Mouse (Mus musculus) gonadal fat pad, adult 2 months (tissue): ENCODE measurements at regions not wholly inside any gene's neighbourhood (a gene's known extent, or its start where the extent isn't known, plus 50 kb on each side); places are given as distances from the start of the nearest gene placed in this dataset.

Experiments used
- DNase-seq: peaks from one replicate; pipeline ENCODE4 v3.0.0-alpha.2; 2012; ENCODE audit warnings: low read depth

GRCm38 (mm10) chr1:186505051-186505711 lies 200.6 kb downstream of the Tgfb2 start:
- DNase-seq = no peak

GRCm38 (mm10) chr1:186501726-186502125 lies 204.1 kb downstream of the Tgfb2 start:
- DNase-seq = no peak

GRCm38 (mm10) chr1:186497872-186498271 lies 207.9 kb downstream of the Tgfb2 start:
- no peak for DNase-seq

- no peak for DNase-seq
These were observed 208.5 kb downstream of the Tgfb2 start for GRCm38 (mm10) chr1:186497333-186497732.

GRCm38 (mm10) chr1:186494411-186494783 lies 211.4 kb downstream of the Tgfb2 start:
- DNase-seq = no peak

GRCm38 (mm10) chr1:186493664-186494410 lies 212.0 kb downstream of the Tgfb2 start:
- DNase-seq = no peak

GRCm38 (mm10) chr1:186482177-186482576 lies 223.6 kb downstream of the Tgfb2 start:
- DNase-seq = no peak

- DNase-seq = no peak
These were observed 225.8 kb downstream of the Tgfb2 start for GRCm38 (mm10) chr1:186480019-186480418.

- DNase-seq = no peak
These were observed 227.2 kb downstream of the Tgfb2 start for GRCm38 (mm10) chr1:186478428-186479238.

GRCm38 (mm10) chr1:186474844-186475243 lies 230.9 kb downstream of the Tgfb2 start:
- DNase-seq = no peak

GRCm38 (mm10) chr1:186474385-186474784 lies 231.4 kb downstream of the Tgfb2 start:
- no peak for DNase-seq

- DNase-seq = no peak
These were observed 232.8 kb downstream of the Tgfb2 start for GRCm38 (mm10) chr1:186472955-186473354.

- DNase-seq = no peak
These were observed 240.3 kb downstream of the Tgfb2 start for GRCm38 (mm10) chr1:186465526-186465925.

GRCm38 (mm10) chr1:186460742-186461141 lies 245.0 kb downstream of the Tgfb2 start:
- no peak for DNase-seq

- DNase-seq = no peak
These were observed 247.6 kb downstream of the Tgfb2 start for GRCm38 (mm10) chr1:186458099-186458637.

GRCm38 (mm10) chr1:186457098-186457497 lies 248.7 kb downstream of the Tgfb2 start:
- no peak for DNase-seq

- no peak for DNase-seq
These were observed 249.7 kb downstream of the Tgfb2 start for GRCm38 (mm10) chr1:186456131-186456530.

GRCm38 (mm10) chr1:186455177-186455660 lies 250.6 kb downstream of the Tgfb2 start:
- no peak for DNase-seq

- no peak for DNase-seq
These were observed 251.2 kb downstream of the Tgfb2 start for GRCm38 (mm10) chr1:186454393-186455085.

GRCm38 (mm10) chr1:186448841-186449650 lies 256.7 kb downstream of the Tgfb2 start:
- no peak for DNase-seq

GRCm38 (mm10) chr1:186447521-186447920 lies 258.3 kb downstream of the Tgfb2 start:
- no peak for DNase-seq
